Mouse (Mus musculus) liver, embryonic 13.5 days (tissue): ENCODE results near the gene Gnai3. TPM values are rescaled to one million over a fixed set of nuclear protein-coding genes. Genes with fewer than 3 reads are reported as not detected.
A peak's percentile ranks its signal among the peaks of the same experiment; 100 is the strongest.

ENCODE experiments used
- ATAC-seq: fragments of 200-750 bp; cut with Nextera tagmentation; 2 replicates; pipeline ENCODE4 v1.8.0; 2017; ENCODE audit warnings: low read depth, mild to moderate bottlenecking, moderate number of reproducible peaks, moderate library complexity
- DNase-seq: peaks from one replicate; pipeline ENCODE4 v3.0.0; 2022
- H3K27ac ChIP-seq: fragments of 300-500 bp; sonication (generic); 2 replicates; pipeline ENCODE4 v1.5.1; 2015; ENCODE audit warnings: moderate library complexity, mild to moderate bottlenecking, inconsistent platforms
- H3K27me3 ChIP-seq: fragments of 300-500 bp; sonication (generic); 2 replicates; pipeline ENCODE4 v1.6.1; 2015; ENCODE audit warnings: mild to moderate bottlenecking, inconsistent platforms
- H3K36me3 ChIP-seq: fragments of 300-500 bp; sonication (generic); 2 replicates; pipeline ENCODE4 v1.6.1; 2015; ENCODE audit warnings: mild to moderate bottlenecking, inconsistent platforms
- H3K4me1 ChIP-seq: fragments of 300-500 bp; sonication (generic); replicated peaks from 2 replicates; pipeline ENCODE4 v1.6.1; 2015; ENCODE audit warnings: inconsistent platforms
- H3K4me2 ChIP-seq: fragments of 300-500 bp; sonication (generic); 2 replicates; pipeline ENCODE4 v1.6.1; 2015; ENCODE audit warnings: inconsistent platforms, mild to moderate bottlenecking, moderate library complexity
- H3K4me3 ChIP-seq: fragments of 300-500 bp; sonication (generic); replicated peaks from 2 replicates; pipeline ENCODE4 v1.5.1; 2015; ENCODE audit warnings: mild to moderate bottlenecking, inconsistent platforms
- H3K9ac ChIP-seq: fragments of 300-500 bp; sonication (generic); 2 replicates; pipeline ENCODE4 v1.6.1; 2015; ENCODE audit warnings: mild to moderate bottlenecking, inconsistent platforms
- H3K9me3 ChIP-seq: fragments of 300-500 bp; sonication (generic); replicated peaks from 2 replicates; pipeline ENCODE4 v1.6.1; 2016; ENCODE audit warnings: inconsistent platforms
- WGBS: fragments of 180-500 bp; shearing (Covaris S2); methylation state at CpG from one replicate; pipeline ENCODE4 v1.1.7; 2015; ENCODE audit not compliant: insufficient replicate concordance; 5-methylcytosine and 5-hydroxymethylcytosine counted together
- polyA plus RNA-seq: library from polyadenylated mRNA; unstranded; fragments of >200 nt; fragmentation: Nextera tagmentation; extraction: Ambion mirVana; gene quantifications from 2 replicates; pipeline ENCODE4 v1.2.1, GENCODE M21; 2015

The Gnai3 gene
- polyA plus RNA-seq, 1 experiment from 2014 or later = 67.8 TPM

DNA sequence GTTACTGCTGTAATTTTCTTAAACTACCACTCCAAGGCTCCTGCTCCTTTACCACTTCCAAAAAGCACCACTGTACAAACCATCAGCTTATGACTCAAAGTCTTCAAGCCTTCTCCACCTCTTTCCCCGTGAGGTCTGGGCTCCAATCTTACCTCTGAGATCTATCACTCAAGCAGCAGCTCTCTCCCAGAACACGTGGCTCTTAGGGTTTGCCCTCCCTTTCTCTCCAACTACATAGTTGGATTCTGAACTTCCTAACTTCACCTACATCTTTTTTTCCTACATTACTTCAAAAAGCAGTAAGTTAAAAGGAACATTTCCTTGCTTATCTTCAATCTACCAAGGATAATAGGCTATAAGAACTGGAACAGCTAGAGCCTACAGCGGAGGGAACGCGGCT lies 17.4 kb downstream of the Gnai3 start:
- H3K36me3 ChIP-seq = peaks cover 6% of the 10 kb centered on the region
- no peak for ATAC-seq
- H3K9ac ChIP-seq = peak overlapping the region; percentile 46
- peaks cover 91% of the 10 kb centered on the region for H3K4me1 ChIP-seq
- no peak for DNase-seq
- no peak overlapping the region for H3K4me3 ChIP-seq
- peak overlapping the region; percentile 84 for H3K27ac ChIP-seq
- H3K4me2 ChIP-seq = peak overlapping the region; percentile 53
- H3K27me3 ChIP-seq = no peaks in the 10 kb centered on the region
- no peaks in the 10 kb centered on the region for H3K9me3 ChIP-seq
- 61% methylated on average over 5 of the region's 5 CpGs for WGBS

DNA sequence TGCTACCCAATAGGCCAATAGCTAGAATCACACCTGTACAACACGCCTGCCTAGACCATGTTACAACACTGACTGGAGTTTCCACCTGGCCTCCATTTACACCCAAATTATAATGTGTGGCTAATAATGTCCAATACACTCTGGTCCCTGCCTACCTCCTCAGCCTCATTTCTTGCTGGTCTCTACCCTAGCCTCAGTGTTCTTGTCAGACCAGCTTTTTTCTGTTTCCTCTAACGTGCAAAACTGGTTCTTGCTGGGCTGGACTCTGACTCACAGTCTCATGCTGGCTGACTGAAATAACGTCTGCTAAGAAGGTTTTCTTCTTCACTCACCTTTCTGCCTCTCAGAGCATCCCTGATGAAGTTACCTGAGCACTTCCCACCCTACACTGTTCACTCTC lies 19.6 kb downstream of the Gnai3 start:
- WGBS = 86% methylated on average over 3 of the region's 3 CpGs
- ATAC-seq = no peak
- Histone ChIP-seq H3K36me3 (peaks cover 22% of the 10 kb centered on the region), H3K27ac (no peak overlapping the region), H3K4me2 (no peak overlapping the region), H3K4me3 (no peak overlapping the region), H3K27me3 (no peaks in the 10 kb centered on the region), H3K9ac (no peak overlapping the region), H3K9me3 (no peaks in the 10 kb centered on the region), H3K4me1 (peaks cover 79% of the 10 kb centered on the region)
- DNase-seq = no peak

DNA sequence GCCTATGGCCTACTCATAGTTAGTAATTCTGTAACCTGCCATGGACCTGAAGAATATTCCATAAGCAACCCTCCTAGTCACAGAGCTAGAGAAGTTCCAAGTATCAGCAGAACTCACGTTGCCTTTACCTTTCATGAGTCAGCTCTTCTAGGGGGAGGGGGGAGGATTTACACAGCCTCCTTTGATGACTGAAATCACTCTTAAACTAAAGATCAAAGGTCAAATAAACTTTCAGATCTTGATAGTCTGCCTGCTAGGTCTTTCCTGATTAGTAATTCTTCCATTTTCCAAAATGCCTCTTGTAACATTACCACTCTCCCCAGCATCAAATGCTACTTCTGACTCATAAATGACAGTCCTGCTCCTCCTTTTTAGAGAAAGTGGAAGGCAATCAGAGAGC lies 21.8 kb downstream of the Gnai3 start:
- 30% methylated on average over 1 of the region's 1 CpGs for WGBS
- DNase-seq = no peak
- H3K4me3 ChIP-seq = no peak overlapping the region
- 0 out of 2 replicates have a peak overlapping the region, but pooled peaks have one; percentile 0 for H3K27ac ChIP-seq
- no peak overlapping the region for H3K4me2 ChIP-seq
- H3K27me3 ChIP-seq = no peaks in the 10 kb centered on the region
- ATAC-seq = no peak
- peaks cover 41% of the 10 kb centered on the region for H3K36me3 ChIP-seq
- no peaks in the 10 kb centered on the region for H3K9me3 ChIP-seq
- peaks cover 58% of the 10 kb centered on the region for H3K4me1 ChIP-seq
- no peak overlapping the region for H3K9ac ChIP-seq

DNA sequence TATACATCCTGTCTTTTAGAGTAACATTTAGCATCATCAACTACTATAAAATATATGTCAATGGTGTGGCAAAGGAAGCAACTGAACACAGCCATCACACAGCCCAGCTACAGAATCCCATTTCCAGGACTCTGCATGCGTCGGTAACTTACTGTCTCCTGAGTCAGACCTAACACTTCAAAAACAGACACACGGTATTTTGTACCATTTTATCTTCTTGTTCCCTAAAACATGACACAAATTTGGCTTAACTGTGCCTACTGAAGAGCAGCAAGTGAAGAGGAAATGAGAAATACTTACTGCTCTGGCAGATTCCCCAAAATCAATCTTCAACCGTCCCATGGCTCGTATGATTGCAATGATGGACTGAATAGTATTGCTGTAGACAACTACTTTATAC lies 22.7 kb downstream of the Gnai3 start:
- H3K4me2 ChIP-seq = no peak overlapping the region
- H3K9me3 ChIP-seq = no peaks in the 10 kb centered on the region
- H3K36me3 ChIP-seq = peaks cover 50% of the 10 kb centered on the region
- H3K4me1 ChIP-seq = peaks cover 50% of the 10 kb centered on the region
- no peak overlapping the region for H3K9ac ChIP-seq
- WGBS = 81% methylated on average over 5 of the region's 5 CpGs
- no peaks in the 10 kb centered on the region for H3K27me3 ChIP-seq
- DNase-seq = no peak
- H3K27ac ChIP-seq = no peak overlapping the region
- H3K4me3 ChIP-seq = no peak overlapping the region
- ATAC-seq = no peak

DNA sequence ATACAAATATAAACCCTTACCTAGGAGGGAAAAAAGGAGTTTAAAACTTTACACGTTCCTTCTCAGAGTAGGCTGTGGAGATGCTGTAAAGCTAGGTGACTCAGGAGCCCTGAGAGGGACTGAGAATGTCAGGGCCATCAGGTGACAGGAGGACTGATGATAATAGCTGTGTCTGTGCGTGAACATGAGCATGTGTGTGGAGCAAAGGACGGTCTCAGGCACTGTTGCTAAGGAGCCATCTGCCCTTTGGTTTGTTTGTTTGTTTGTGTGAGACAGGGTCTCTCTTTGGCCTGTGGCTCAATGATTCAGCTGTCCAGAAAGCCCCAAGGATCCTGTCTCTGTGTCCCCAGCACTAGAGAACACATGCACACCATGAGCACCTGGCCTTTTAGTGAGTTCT lies 24.8 kb downstream of the Gnai3 start:
- no peak overlapping the region for H3K27ac ChIP-seq
- WGBS = 79% methylated on average over 3 of the region's 3 CpGs

DNA sequence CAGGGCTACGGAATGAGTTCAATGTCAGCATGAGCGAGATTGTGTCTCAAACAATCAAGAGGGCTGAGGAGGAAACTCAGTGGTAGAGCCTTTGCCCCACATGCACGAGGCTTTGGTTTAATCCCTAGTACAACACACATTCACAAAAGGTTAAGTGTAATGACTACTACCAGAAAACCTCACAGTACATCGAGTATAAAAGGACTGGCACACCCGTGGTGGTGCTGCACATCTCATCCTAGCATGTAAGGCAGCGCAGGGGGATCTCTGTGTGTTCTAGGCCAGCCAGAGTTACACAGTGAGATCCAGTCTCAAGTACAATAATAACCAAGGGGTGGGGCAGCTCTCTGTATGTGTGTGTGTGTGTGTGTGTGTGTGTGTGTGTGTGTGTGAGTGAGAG lies 28.5 kb downstream of the Gnai3 start:
- no peak for DNase-seq
- Histone ChIP-seq H3K9ac (no peak overlapping the region), H3K4me2 (no peak overlapping the region), H3K36me3 (peaks cover 82% of the 10 kb centered on the region), H3K4me3 (no peak overlapping the region), H3K27me3 (no peaks in the 10 kb centered on the region), H3K27ac (no peak overlapping the region), H3K4me1 (peaks cover 7% of the 10 kb centered on the region), H3K9me3 (no peaks in the 10 kb centered on the region)
- 82% methylated on average over 6 of the region's 6 CpGs for WGBS
- ATAC-seq = no peak

More for the DNA sequence above, 24.8 kb downstream of the Gnai3 start:
- Histone ChIP-seq H3K4me3 (no peak overlapping the region), H3K27me3 (no peaks in the 10 kb centered on the region), H3K4me2 (no peak overlapping the region), H3K36me3 (peaks cover 68% of the 10 kb centered on the region), H3K9ac (no peak overlapping the region), H3K9me3 (no peaks in the 10 kb centered on the region), H3K4me1 (peaks cover 33% of the 10 kb centered on the region)
- no peak for DNase-seq
- ATAC-seq = no peak

DNA sequence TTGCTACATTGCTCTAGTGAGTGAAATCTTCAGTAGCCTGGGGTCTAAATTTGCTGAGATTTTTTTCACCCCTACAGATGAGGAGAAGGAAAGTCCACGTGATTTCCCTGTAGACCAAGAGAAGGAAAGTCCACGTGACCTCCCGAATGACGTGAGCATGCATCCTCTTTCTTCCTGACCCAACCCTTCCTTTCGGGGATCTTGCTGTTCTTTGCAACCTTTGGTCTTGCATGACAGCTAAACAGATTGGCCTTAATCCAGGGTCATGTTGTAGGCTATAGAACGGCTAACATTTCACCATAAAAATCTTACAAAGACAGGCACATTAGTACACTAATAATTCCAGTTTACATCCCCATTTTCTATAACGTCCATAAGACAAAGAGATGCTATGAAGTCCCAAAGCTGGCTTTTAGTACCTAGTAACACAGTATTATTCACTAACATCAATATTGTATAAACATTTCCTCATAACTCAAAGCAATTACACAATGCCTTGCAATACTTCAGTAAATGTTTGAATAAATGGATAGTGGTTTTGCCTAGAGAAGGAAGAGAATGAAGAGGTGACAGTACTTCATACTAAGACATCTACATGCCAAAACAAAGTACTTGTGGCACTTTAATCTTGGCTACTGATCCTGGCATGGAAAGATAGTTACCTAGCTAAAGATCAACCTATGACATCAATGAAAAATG lies 32.2 kb downstream of the Gnai3 start:
- Histone ChIP-seq H3K36me3 (peaks cover 86% of the 10 kb centered on the region), H3K4me3 (no peak overlapping the region), H3K4me2 (no peak overlapping the region), H3K9ac (no peak overlapping the region), H3K9me3 (no peaks in the 10 kb centered on the region), H3K27me3 (no peaks in the 10 kb centered on the region), H3K27ac (no peak overlapping the region), H3K4me1 (peaks cover 4% of the 10 kb centered on the region; the same call in 1 of the 2 replicates)
- WGBS = 86% methylated on average over 7 of the region's 7 CpGs
- ATAC-seq = no peak
- DNase-seq = no peak

DNA sequence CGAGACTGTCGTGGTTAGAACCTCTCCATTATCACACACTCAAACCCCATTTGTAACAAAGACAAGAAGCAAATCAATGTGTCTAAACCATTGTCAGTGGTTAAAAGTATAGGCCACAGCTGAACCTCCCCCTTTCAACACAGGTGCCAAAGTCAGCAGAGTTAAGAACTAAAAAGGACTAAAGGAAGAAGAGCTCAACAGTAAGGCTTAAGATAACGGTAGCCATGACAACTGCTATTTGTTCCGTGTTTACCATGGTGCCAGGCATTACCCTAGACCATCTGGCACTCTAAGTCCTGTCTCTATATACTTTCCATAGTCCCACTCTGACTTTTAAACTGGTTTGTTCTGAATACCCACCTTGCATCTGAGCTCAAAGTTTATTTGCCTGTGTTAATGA lies 33.3 kb downstream of the Gnai3 start:
- WGBS = 74% methylated on average over 4 of the region's 4 CpGs

DNA sequence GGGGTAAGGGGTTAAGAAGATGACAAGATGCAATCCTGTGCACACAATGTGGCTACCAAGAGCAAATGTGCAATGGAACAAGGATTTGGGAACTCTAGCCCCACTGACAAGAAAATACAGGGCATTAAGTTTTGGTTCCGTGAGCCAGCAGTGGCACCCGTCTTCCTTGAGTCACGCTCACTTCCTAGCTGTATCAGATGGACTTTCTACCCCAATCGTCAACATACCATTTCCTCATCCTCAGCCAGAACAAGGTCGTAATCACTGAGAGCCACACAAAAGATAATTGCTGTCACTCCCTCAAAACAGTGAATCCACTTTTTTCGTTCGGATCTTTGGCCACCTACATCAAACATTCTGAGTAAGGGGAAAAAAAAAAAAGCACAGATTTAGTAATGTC lies 33.7 kb downstream of the Gnai3 start:
- ATAC-seq (no peak), DNase-seq (no peak)
- peaks cover 84% of the 10 kb centered on the region for H3K36me3 ChIP-seq

More for the DNA sequence above, 33.3 kb downstream of the Gnai3 start:
- H3K4me3 ChIP-seq = no peak overlapping the region
- H3K27me3 ChIP-seq = no peaks in the 10 kb centered on the region
- no peaks in the 10 kb centered on the region for H3K9me3 ChIP-seq
- H3K4me1 ChIP-seq = peaks cover 5% of the 10 kb centered on the region; the same call in 1 of the 2 replicates
- H3K27ac ChIP-seq = no peak overlapping the region
- ATAC-seq (no peak), DNase-seq (no peak)
- no peak overlapping the region for H3K9ac ChIP-seq
- peaks cover 86% of the 10 kb centered on the region for H3K36me3 ChIP-seq
- H3K4me2 ChIP-seq = no peak overlapping the region

DNA sequence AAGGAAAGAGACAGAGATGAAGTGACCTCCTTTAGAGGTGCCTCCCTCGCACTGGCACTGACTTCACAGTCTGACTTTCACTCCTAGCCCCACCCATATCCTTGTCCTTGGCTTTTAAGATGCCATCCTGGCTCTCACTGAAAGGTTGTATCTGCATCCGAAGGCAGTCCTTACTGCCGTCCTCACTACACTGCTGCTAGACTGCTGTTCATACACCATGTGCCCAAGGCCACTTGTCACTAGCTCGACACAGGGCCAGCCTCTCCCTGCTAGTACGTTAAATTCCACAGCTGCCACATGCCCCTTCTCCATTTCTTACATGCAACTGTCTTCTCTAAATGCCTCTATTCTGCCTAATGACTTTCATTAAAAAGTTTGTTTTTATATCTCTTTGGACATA lies 34.6 kb downstream of the Gnai3 start:
- Histone ChIP-seq H3K27ac (no peak overlapping the region), H3K4me1 (peaks cover 14% of the 10 kb centered on the region), H3K4me2 (no peak overlapping the region), H3K36me3 (peaks cover 82% of the 10 kb centered on the region), H3K9ac (no peak overlapping the region), H3K27me3 (no peaks in the 10 kb centered on the region), H3K9me3 (no peaks in the 10 kb centered on the region), H3K4me3 (no peak overlapping the region)
- ATAC-seq (no peak), DNase-seq (no peak)
- WGBS = 84% methylated on average over 5 of the region's 5 CpGs

More for the DNA sequence above, 33.7 kb downstream of the Gnai3 start:
- Histone ChIP-seq H3K9me3 (no peaks in the 10 kb centered on the region), H3K9ac (no peak overlapping the region), H3K27ac (no peak overlapping the region), H3K4me1 (peaks cover 7% of the 10 kb centered on the region; the same call in 1 of the 2 replicates), H3K4me3 (no peak overlapping the region), H3K4me2 (no peak overlapping the region), H3K27me3 (no peaks in the 10 kb centered on the region)
- WGBS = 62% methylated on average over 7 of the region's 7 CpGs

DNA sequence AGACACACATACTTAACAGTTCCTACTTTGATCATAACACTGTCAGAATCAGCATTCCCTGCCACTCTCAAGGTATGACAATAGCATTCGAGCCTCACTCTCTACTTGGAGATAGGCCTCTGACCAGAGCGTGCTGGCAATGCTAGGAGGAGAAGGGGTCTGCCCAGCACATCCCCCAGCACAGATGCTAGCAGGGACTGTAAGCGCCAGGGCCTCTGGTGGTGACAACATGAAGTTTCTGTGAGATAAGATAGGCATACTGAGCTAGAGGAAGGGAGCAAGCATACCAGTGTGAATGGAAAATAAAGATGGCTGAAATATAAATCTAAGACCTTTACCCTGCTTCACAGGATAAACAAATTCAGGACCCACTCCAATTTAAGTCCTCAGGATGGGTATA lies 40.7 kb downstream of the Gnai3 start:
- H3K27ac ChIP-seq = peak overlapping the region; percentile 77
- DNase-seq (no peak), ATAC-seq (peak; percentile 96)
- peaks cover 37% of the 10 kb centered on the region for H3K4me1 ChIP-seq
- peak overlapping the region; percentile 38 for H3K4me2 ChIP-seq
- peaks cover 44% of the 10 kb centered on the region for H3K36me3 ChIP-seq
- WGBS = 23% methylated on average over 3 of the region's 3 CpGs
- H3K27me3 ChIP-seq = no peaks in the 10 kb centered on the region
- H3K4me3 ChIP-seq = no peak overlapping the region
- no peaks in the 10 kb centered on the region for H3K9me3 ChIP-seq
- peak overlapping the region; percentile 62 for H3K9ac ChIP-seq

DNA sequence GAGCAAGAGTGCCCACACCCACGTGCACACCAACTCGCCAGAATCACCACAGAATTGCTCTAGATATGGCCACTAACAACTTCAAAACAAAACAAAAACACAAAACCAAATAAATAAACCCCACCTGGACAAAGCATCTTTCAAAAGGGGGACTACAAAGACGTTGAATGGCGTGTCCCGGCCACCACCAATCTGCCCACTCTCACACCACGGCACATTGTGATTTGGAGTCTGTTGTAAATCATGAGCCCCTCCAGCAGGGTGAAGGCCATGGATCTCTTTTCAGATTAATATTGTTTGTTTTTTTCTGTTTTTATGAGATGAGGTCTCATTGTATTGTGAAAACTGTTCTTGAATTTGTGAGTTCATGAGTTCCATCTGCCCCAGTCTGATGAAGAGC lies 43.9 kb downstream of the Gnai3 start:
- no peaks in the 10 kb centered on the region for H3K27me3 ChIP-seq
- WGBS = 85% methylated on average over 6 of the region's 6 CpGs
- DNase-seq = no peak
- no peak for ATAC-seq
- H3K9ac ChIP-seq = no peak overlapping the region
- peak overlapping the region; percentile 61; the same call in 1 of the 2 replicates for H3K27ac ChIP-seq
- no peak overlapping the region for H3K4me2 ChIP-seq
- no peak overlapping the region for H3K4me3 ChIP-seq
- peaks cover 66% of the 10 kb centered on the region for H3K4me1 ChIP-seq
- no peaks in the 10 kb centered on the region for H3K9me3 ChIP-seq
- peaks cover 16% of the 10 kb centered on the region for H3K36me3 ChIP-seq
